Mouse (Mus musculus): ENCODE results near the gene Tfec.
A peak's percentile ranks its signal among the peaks of the same experiment; 100 is the strongest.

The Tfec gene

DNA sequence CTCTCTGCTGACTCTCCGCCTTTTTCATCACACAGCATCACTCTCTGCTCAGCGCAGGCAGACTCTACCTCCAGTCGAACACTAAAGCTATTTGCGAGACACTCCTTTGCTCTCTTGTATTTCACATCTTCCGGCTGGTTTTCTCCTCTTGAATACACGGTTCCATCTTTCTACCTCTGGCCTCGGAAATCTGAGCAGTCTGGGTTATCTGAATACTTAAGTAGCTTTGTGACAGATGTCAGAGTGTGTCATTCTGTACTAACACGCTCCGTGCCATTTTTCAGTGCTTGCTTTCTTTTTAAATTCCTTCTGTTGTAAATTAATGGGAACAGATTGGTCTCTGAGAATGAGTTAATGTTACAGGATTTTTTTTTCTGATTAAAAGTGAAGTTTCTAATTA lies 101.3 kb downstream of the Tfec start:
- DNase-seq (ENCODE audit: extremely low spot score, low read depth, low spot score): no peak

DNA sequence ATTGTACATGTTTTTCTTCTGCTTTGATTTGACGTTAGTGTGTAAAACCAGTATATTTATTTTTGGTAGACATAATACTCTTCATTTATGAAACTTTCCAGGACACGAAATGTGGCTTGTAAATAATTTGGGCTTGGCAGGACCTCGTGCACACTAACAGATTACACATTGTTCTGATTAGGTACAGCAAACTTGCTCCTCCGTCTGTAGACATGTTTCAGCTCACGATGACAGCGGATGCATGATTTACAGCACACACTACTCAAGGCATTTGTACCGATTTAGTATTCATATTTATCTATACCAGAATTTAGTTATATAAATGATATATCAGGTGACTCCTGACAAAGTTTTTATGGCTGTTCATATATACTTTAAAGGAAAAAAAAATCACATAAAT lies 104.2 kb downstream of the Tfec start:
- DNase-seq (ENCODE audit: extremely low spot score, low read depth, low spot score): peak; percentile 28

DNA sequence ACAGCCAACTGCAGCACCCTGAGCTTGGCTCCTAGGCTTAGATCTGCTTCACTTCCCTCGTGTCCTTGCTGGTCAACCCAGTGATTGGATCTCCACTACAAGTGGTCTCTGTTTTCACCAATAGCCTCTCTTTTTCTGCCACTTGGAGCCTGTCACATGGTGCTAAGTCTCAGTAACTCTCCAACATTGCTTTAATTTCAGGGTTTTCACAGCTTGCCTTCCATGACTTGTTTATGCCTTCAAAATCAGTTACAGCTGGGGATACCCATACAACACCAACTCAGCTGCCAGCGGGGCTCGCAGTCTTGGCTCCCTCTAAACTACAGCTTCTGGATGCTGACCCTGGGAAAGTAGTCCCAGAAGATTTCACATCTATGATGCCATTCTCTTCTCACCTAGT lies 113.1 kb downstream of the Tfec start:
- DNase-seq (ENCODE audit: extremely low spot score, low read depth, low spot score): no peak

Measured in hindlimb bud, embryonic 11.5 days (tissue).